Mouse (Mus musculus): ENCODE measurements around the gene Ccdc9.

Ccdc9 gene

DNA sequence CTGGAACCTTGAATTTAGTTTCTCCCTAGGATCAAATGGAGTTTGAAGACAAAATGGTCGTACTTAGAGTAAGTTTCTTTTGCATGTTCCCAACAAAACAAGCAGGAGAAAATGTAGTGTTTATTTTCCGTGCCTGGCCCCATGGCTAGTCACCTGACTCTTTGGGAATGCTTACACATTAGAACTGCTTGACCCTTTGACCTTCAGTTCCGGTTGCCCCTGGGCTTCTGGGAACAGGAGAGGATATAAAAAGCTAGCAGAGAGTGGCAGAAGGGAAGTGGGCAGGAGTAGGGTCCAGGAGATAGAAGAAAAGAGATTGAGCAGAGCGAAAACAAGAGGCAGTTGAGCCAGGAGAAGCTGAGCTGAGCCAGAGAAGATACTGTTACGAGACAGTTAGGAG lies 56.7 kb downstream of the Ccdc9 start:
- CTCF ChIA-PET, result interaction anchor here (0.7 to 1.5 kb wide), 3 partner anchors 12 to 736 kb away, joined by 3 to 5 read pairs (median 3); no protein-coding TSS in a partner anchor
